Comparison of ENCODE assay signal across 20 mouse cellular contexts in the genomic region with DNA sequence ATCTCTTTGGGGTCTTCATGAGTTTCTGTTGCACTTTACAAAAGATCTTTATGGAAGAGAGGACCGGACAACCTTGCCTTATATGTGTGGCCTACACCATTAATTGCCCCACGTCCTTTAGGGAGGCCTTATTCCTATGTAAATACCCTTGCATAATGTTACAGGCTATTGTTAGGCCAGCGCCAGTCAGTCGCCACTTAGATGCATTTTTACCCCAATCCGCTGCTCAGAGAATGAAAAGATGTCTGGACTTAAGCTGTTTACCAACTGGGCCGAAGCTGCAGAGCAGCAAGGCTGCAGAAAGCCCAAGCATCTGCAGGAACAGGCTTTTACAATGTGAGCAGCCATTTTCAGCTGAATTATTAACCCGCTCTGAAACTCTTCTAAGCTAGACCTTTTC.
DNase-seq lines count a peak whose midpoint lies in the region; ATAC-seq and TF ChIP-seq lines count a peak whose summit lies in the region.
"Had no signal": no experiment of that assay in that cellular context is flagged by ENCODE, and none has a peak within 500 bp of the region (broad histone marks: within the 10 kb centered on the region; RNA-seq: fewer than 3 reads in every experiment).

No protein-coding gene starts in this region.

- peaks cover 21% of the 10 kb centered on the region for H3K4me1 ChIP-seq in neural tube, embryonic 11.5 days (ENCODE audit: control insufficient read depth, insufficient read depth, low read length)
- peaks cover 28% of the 10 kb centered on the region for H3K4me1 ChIP-seq in neural tube, embryonic 15.5 days
- peaks cover 27% of the 10 kb centered on the region for H3K4me1 ChIP-seq in forebrain, embryonic 16.5 days (replicated peaks; ENCODE audit: control insufficient read depth, insufficient read depth, low read length)
- no peaks in the 10 kb centered on the region for H3K4me1 ChIP-seq in midbrain, postnatal 0 days (ENCODE audit: insufficient read depth, low read length)

- H3K36me3 ChIP-seq in neural tube, embryonic 11.5 days (ENCODE audit: control insufficient read depth, insufficient read depth, low read length), result no peaks in the 10 kb centered on the region
- no peaks in the 10 kb centered on the region for H3K36me3 ChIP-seq in neural tube, embryonic 15.5 days
- no peaks in the 10 kb centered on the region for H3K36me3 ChIP-seq in forebrain, embryonic 16.5 days (ENCODE audit: control insufficient read depth, insufficient read depth)
- no peaks in the 10 kb centered on the region for H3K36me3 ChIP-seq in midbrain, postnatal 0 days (ENCODE audit: insufficient read depth, low read length)
- H3K36me3 ChIP-seq: heart, embryonic 12.5 days had no signal

- no peak for ATAC-seq in neural tube, embryonic 11.5 days (ENCODE audit: insufficient read depth, low FRiP score, low TSS enrichment)
- ATAC-seq in neural tube, embryonic 15.5 days (ENCODE audit: low FRiP score), result no peak
- 0 out of 2 replicates have a peak, but pooled peaks have one; percentile 8 for ATAC-seq in forebrain, embryonic 16.5 days
- ATAC-seq in midbrain, postnatal 0 days (ENCODE audit: low FRiP score), result no peak
- ATAC-seq: activated CD4-positive, CD25-positive, alpha-beta regulatory T cell, adult 4 months; Patski had no signal

- WGBS in neural tube, embryonic 11.5 days, result 14% methylated on average over 7 of the region's 7 CpGs
- 23% methylated on average over 7 of the region's 7 CpGs for WGBS in neural tube, embryonic 15.5 days
- 17% methylated on average over 7 of the region's 7 CpGs for WGBS in forebrain, embryonic 16.5 days
- 33% methylated on average over 7 of the region's 7 CpGs for WGBS in midbrain, postnatal 0 days

- TF ChIP-seq CTCF in midbrain, postnatal 0 days (IDR thresholded peaks at IDR 0.05), result no peak

- no peak overlapping the region for H3K4me3 ChIP-seq in neural tube, embryonic 11.5 days (ENCODE audit: low read depth, low read length)
- no peak overlapping the region for H3K4me3 ChIP-seq in neural tube, embryonic 15.5 days (replicated peaks)
- no peak overlapping the region for H3K4me3 ChIP-seq in forebrain, embryonic 16.5 days (replicated peaks; ENCODE audit: low read length)
- H3K4me3 ChIP-seq in midbrain, postnatal 0 days (ENCODE audit: low read depth, low read length), result no peak overlapping the region
- H3K4me3 ChIP-seq: erythroblast, embryonic 14.5 days had no signal

- no peak overlapping the region for H3K9ac ChIP-seq in neural tube, embryonic 11.5 days (ENCODE audit: low read length)
- H3K9ac ChIP-seq in neural tube, embryonic 15.5 days (replicated peaks), result no peak overlapping the region
- no peak overlapping the region for H3K9ac ChIP-seq in forebrain, embryonic 16.5 days (replicated peaks; ENCODE audit: low read depth, low read length)
- 0 out of 2 replicates have a peak overlapping the region, but pooled peaks have one; percentile 14 for H3K9ac ChIP-seq in midbrain, postnatal 0 days (replicated peaks; ENCODE audit: low read length, poor library complexity, severe bottlenecking)
- H3K9ac ChIP-seq: heart, embryonic 12.5 days; lung, embryonic 14.5 days had no signal

- peak; percentile 30 for DNase-seq in neural tube, embryonic 11.5 days (ENCODE audit: low spot score)
- DNase-seq in embryo, embryonic 9.5 days (ENCODE audit: extremely low spot score), result peak; percentile 27
- DNase-seq in midbrain, postnatal 0 days (ENCODE audit: low spot score), result no peak
- no peak for DNase-seq in adrenal gland, adult 2 months
- DNase-seq in right cerebral cortex, adult 18-20 months, result no peak
- DNase-seq: adrenal gland, postnatal 25 days; cerebellum, adult 9-10 months; kidney, adult 9 months; kidney, postnatal 36 days; layer of hippocampus, adult 9-11 months; lung, embryonic 14.5 days; spleen, adult 18-20 months; thymus, adult 18-20 months had no signal

- no peak overlapping the region for H3K27ac ChIP-seq in neural tube, embryonic 11.5 days (ENCODE audit: low read depth, low read length)
- H3K27ac ChIP-seq in neural tube, embryonic 15.5 days (replicated peaks), result no peak overlapping the region
- no peak overlapping the region for H3K27ac ChIP-seq in forebrain, embryonic 16.5 days (ENCODE audit: low read length)
- H3K27ac ChIP-seq in midbrain, postnatal 0 days (ENCODE audit: low read depth, low read length), result peak overlapping the region; percentile 47; the same call in 1 of the 2 replicates
- H3K27ac ChIP-seq: macrophage had no signal

- peaks cover 13% of the 10 kb centered on the region for H3K27me3 ChIP-seq in neural tube, embryonic 11.5 days (ENCODE audit: control insufficient read depth, insufficient read depth, low read length)
- H3K27me3 ChIP-seq in neural tube, embryonic 15.5 days (replicated peaks), result peaks cover 29% of the 10 kb centered on the region
- H3K27me3 ChIP-seq in forebrain, embryonic 16.5 days (replicated peaks; ENCODE audit: control insufficient read depth, insufficient read depth, low read length), result peaks cover 24% of the 10 kb centered on the region
- H3K27me3 ChIP-seq in midbrain, postnatal 0 days (ENCODE audit: insufficient read depth, low read length), result peaks cover 3% of the 10 kb centered on the region; the same call in 1 of the 2 replicates

- H3K4me2 ChIP-seq in neural tube, embryonic 11.5 days (ENCODE audit: low read depth), result no peak overlapping the region
- no peak overlapping the region for H3K4me2 ChIP-seq in neural tube, embryonic 15.5 days
- no peak overlapping the region; the same call in 1 of the 2 replicates for H3K4me2 ChIP-seq in forebrain, embryonic 16.5 days (ENCODE audit: low read length)
- no peak overlapping the region for H3K4me2 ChIP-seq in midbrain, postnatal 0 days (ENCODE audit: low read depth, low read length, poor library complexity, severe bottlenecking)

- no peaks in the 10 kb centered on the region for H3K9me3 ChIP-seq in neural tube, embryonic 11.5 days (ENCODE audit: control insufficient read depth, low read length)
- no peaks in the 10 kb centered on the region for H3K9me3 ChIP-seq in neural tube, embryonic 15.5 days (replicated peaks)
- H3K9me3 ChIP-seq in forebrain, embryonic 16.5 days (ENCODE audit: control insufficient read depth, low read length), result no peaks in the 10 kb centered on the region; the same call in 1 of the 2 replicates
- H3K9me3 ChIP-seq in midbrain, postnatal 0 days (ENCODE audit: low read length), result no peaks in the 10 kb centered on the region
- H3K9me3 ChIP-seq: heart, embryonic 12.5 days had no signal

Comparison
In these comparisons a context has a peak if more than half of its experiments do, and no peak if none do; other contexts are left out.
1. DNase-seq: peak in neural tube, embryonic 11.5 days (single experiment) and embryo, embryonic 9.5 days (single experiment); none in midbrain, postnatal 0 days (single experiment), adrenal gland, adult 2 months (single experiment) and right cerebral cortex, adult 18-20 months (single experiment).